Mouse (Mus musculus) testis, adult 2 months (tissue): Measurements from ENCODE around the gene Lrrc32.

Experiments
- CTCF ChIP-seq: fragments of 200-500 bp; IDR thresholded peaks from 2 replicates; pipeline ENCODE4 v1.5.1; 2012; ENCODE audit warnings: low read depth, mild to moderate bottlenecking, inconsistent platforms, low read length, moderate library complexity; ENCODE audit not compliant: control insufficient read depth, insufficient read depth, insufficient replicate concordance
- POLR2A ChIP-seq: fragments of 200-500 bp; IDR thresholded peaks from 2 replicates; pipeline ENCODE4 v1.6.1; 2012; ENCODE audit warnings: low read depth, mild to moderate bottlenecking, inconsistent platforms, low read length, moderate library complexity; ENCODE audit not compliant: control insufficient read depth

DNA sequence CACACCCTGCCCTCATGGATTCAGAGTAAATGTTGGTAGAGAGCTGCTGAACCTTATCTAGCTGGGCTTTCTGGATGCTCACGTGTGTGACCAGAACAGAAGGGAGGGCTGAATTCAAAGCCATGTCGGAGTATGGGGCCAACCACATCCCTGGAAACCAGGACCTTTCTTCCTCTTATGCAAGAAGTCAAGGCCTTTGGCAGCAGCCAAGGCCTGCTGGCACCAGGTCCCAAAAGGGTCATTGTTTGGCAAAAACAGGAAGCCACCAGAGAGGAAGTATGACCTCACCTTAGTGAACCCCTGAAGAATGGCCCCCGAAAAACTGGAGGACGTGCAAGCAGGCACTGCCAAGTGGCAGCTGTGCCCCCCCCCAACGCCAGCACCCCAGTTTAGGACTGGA lies 33.5 kb downstream of the Lrrc32 start:
- TF ChIP-seq CTCF (no peak), POLR2A (no peak)
